Mouse (Mus musculus): Measurements from ENCODE around the gene Cldn11. TPM values are rescaled to one million over a fixed set of nuclear protein-coding genes. Genes with fewer than 3 reads are reported as not detected.

The Cldn11 gene
- 0.11 and 0.17 TPM in 2 replicates for polyA plus RNA-seq (2015; fragmentation: Nextera tagmentation; extraction: Ambion mirVana)

DNA sequence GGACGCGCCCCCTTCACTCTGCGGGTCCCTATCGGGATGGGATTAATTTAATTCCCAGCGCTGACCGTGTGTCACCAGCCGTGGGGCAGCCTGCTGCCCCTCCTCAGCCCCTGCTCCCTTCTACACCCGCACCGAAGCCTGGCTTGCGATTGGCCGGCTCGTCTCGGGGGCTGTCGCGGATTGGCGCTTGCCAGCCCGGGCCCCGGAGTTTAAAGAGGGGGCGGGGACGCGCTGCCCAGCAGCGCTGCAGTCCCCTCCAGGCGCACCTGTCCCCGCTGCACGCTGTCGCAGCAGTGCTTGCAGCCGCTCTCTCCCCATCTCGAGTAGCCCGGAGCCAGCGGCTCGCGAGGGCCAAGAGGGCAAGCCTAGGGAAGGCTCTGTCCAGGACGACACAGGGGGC, at the start of gene Cldn11:
Gene Cldn11, plus strand, starts transcription at position 215 of the 400 bp plus-strand sequence.
- H3K36me3 ChIP-seq (replicated peaks; ENCODE audit: insufficient read depth, low read length), result no peaks in the 10 kb centered on the region
- peaks cover 22% of the 10 kb centered on the region for H3K27me3 ChIP-seq (ENCODE audit: insufficient read depth, low read length)
- ATAC-seq, result peak; percentile 37; the same call in 1 of the 2 replicates
- peaks cover 3% of the 10 kb centered on the region; the same call in 1 of the 2 replicates for H3K4me1 ChIP-seq (ENCODE audit: insufficient read depth)
- under 1% methylated on average over 27 of the region's 33 CpGs for WGBS (ENCODE audit: insufficient replicate concordance)
- H3K27ac ChIP-seq (ENCODE audit: low read depth), result no peak within 1 kb of the TSS
- no peak for TF ChIP-seq CTCF (IDR thresholded peaks at IDR 0.05; ENCODE audit: low read depth)
- no peak for TF ChIP-seq EP300 (IDR thresholded peaks at IDR 0.05; ENCODE audit: low read depth)
- H3K9me3 ChIP-seq (ENCODE audit: low read length), result no peaks in the 10 kb centered on the region
- H3K4me3 ChIP-seq (ENCODE audit: low read depth, low read length), result peak within 1 kb of the TSS; percentile 29; the same call in 1 of the 2 replicates
- H3K4me2 ChIP-seq (ENCODE audit: low read depth, low read length), result peak within 1 kb of the TSS; percentile 62
- peak; percentile 38 for DNase-seq
- H3K9ac ChIP-seq (replicated peaks), result no peak within 1 kb of the TSS

- WGBS (ENCODE audit: insufficient replicate concordance), result 72% methylated on average over 5 of the region's 5 CpGs
Observed at GRCm38 (mm10) chr3:31100026-31100425, 49.7 kb upstream of the Cldn11 start.

GRCm38 (mm10) chr3:31100802-31101201, 48.9 kb upstream of the Cldn11 start:
- no peaks in the 10 kb centered on the region; the same call in 1 of the 2 replicates for H3K36me3 ChIP-seq (replicated peaks; ENCODE audit: insufficient read depth, low read length)
- no peak overlapping the region; the same call in 1 of the 2 replicates for H3K4me2 ChIP-seq (ENCODE audit: low read depth, low read length)
- no peak for ATAC-seq

More at GRCm38 (mm10) chr3:31100026-31100425, 49.7 kb upstream of the Cldn11 start:
- no peaks in the 10 kb centered on the region for H3K27me3 ChIP-seq (ENCODE audit: insufficient read depth, low read length)
- no peaks in the 10 kb centered on the region for H3K9me3 ChIP-seq (ENCODE audit: low read length)
- TF ChIP-seq CTCF (IDR thresholded peaks at IDR 0.05; ENCODE audit: low read depth) (no peak), EP300 (IDR thresholded peaks at IDR 0.05; ENCODE audit: low read depth) (no peak)
- DNase-seq, result no peak
- H3K4me3 ChIP-seq (ENCODE audit: low read depth, low read length), result 0 out of 2 replicates have a peak overlapping the region, but pooled peaks have one; percentile 18
- H3K4me1 ChIP-seq (ENCODE audit: insufficient read depth), result peaks cover 21% of the 10 kb centered on the region
- ATAC-seq, result no peak
- no peaks in the 10 kb centered on the region for H3K36me3 ChIP-seq (replicated peaks; ENCODE audit: insufficient read depth, low read length)
- H3K27ac ChIP-seq (ENCODE audit: low read depth), result no peak overlapping the region
- peak overlapping the region; percentile 54 for H3K4me2 ChIP-seq (ENCODE audit: low read depth, low read length)
- no peak overlapping the region for H3K9ac ChIP-seq (replicated peaks)

DNA sequence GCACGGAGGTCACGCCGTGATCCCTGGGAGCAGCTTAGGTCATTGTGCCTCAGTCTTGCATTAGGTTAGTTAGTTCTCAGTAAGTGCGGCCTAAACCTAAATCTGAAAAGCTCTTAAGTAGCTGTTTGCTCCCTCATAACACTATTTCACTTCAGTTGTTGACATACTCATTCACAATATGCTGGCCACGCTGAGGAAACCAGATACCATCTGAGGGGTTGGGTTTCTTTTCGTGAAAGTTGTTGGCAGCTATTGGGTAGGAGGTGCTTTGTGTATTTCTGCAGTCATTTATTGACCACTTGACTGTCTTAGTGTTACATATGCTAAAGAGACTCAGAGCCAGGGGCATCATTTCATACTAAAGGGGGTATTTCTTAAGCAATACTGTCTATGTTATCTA, 44.8 kb upstream of the Cldn11 start:
- H3K4me2 ChIP-seq (ENCODE audit: low read depth, low read length), result no peak overlapping the region
- no peaks in the 10 kb centered on the region for H3K9me3 ChIP-seq (ENCODE audit: low read length)
- no peak for TF ChIP-seq EP300 (IDR thresholded peaks at IDR 0.05; ENCODE audit: low read depth)
- no peak for TF ChIP-seq CTCF (IDR thresholded peaks at IDR 0.05; ENCODE audit: low read depth)
- no peak overlapping the region for H3K27ac ChIP-seq (ENCODE audit: low read depth)
- H3K36me3 ChIP-seq (replicated peaks; ENCODE audit: insufficient read depth, low read length), result no peaks in the 10 kb centered on the region; the same call in 1 of the 2 replicates
- H3K4me3 ChIP-seq (ENCODE audit: low read depth, low read length), result no peak overlapping the region
- no peak overlapping the region for H3K9ac ChIP-seq (replicated peaks)
- DNase-seq (no peak), ATAC-seq (no peak)
- WGBS (ENCODE audit: insufficient replicate concordance), result 64% methylated on average over 6 of the region's 6 CpGs
- H3K4me1 ChIP-seq (ENCODE audit: insufficient read depth), result peaks cover 16% of the 10 kb centered on the region
- H3K27me3 ChIP-seq (ENCODE audit: insufficient read depth, low read length), result no peaks in the 10 kb centered on the region

More at GRCm38 (mm10) chr3:31100802-31101201, 48.9 kb upstream of the Cldn11 start:
- Histone ChIP-seq H3K4me3 (ENCODE audit: low read depth, low read length) (no peak overlapping the region), H3K27ac (ENCODE audit: low read depth) (no peak overlapping the region), H3K9me3 (ENCODE audit: low read length) (no peaks in the 10 kb centered on the region), H3K9ac (replicated peaks) (no peak overlapping the region), H3K27me3 (ENCODE audit: insufficient read depth, low read length) (no peaks in the 10 kb centered on the region), H3K4me1 (ENCODE audit: insufficient read depth) (peaks cover 21% of the 10 kb centered on the region)
- 87% methylated on average over 3 of the region's 3 CpGs for whole genome bisulfite sequencing (ENCODE audit: insufficient replicate concordance)
- no peak for DNase-seq
- TF ChIP-seq CTCF (IDR thresholded peaks at IDR 0.05; ENCODE audit: low read depth) (no peak), EP300 (IDR thresholded peaks at IDR 0.05; ENCODE audit: low read depth) (no peak)

GRCm38 (mm10) chr3:31106597-31106996, 43.1 kb upstream of the Cldn11 start:
- WGBS (ENCODE audit: insufficient replicate concordance), result 66% methylated on average over 6 of the region's 6 CpGs
- Histone ChIP-seq H3K9ac (replicated peaks) (no peak overlapping the region), H3K27me3 (ENCODE audit: insufficient read depth, low read length) (no peaks in the 10 kb centered on the region), H3K9me3 (ENCODE audit: low read length) (no peaks in the 10 kb centered on the region), H3K4me2 (ENCODE audit: low read depth, low read length) (no peak overlapping the region), H3K36me3 (replicated peaks; ENCODE audit: insufficient read depth, low read length) (peaks cover 3% of the 10 kb centered on the region), H3K4me3 (ENCODE audit: low read depth, low read length) (no peak overlapping the region), H3K27ac (ENCODE audit: low read depth) (no peak overlapping the region; the same call in 1 of the 2 replicates), H3K4me1 (ENCODE audit: insufficient read depth) (peaks cover 11% of the 10 kb centered on the region)
- ATAC-seq (peak; percentile 20; the same call in 1 of the 2 replicates), DNase-seq (no peak)
- no peak for TF ChIP-seq EP300 (IDR thresholded peaks at IDR 0.05; ENCODE audit: low read depth)
- TF ChIP-seq CTCF (IDR thresholded peaks at IDR 0.05; ENCODE audit: low read depth), result no peak

DNA sequence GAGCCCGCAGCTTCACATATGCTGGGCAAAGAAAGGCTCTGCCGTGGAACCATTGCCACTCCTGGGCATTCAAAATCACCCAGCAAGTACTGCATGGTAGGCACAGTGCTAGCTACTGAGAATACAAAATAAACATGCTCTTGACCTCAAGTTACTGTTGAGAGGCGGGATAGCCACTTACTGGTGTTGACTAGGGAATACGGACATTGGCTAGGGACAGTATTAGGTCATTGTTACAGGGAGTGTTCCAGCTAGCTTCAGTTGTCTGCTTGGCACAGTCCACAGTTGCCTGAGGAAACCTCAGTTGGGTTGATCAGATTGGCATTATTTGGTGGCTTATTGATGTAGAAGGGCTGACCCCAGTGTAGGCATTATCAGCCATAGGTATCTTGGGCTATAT, 42.0 kb upstream of the Cldn11 start:
- H3K27me3 ChIP-seq (ENCODE audit: insufficient read depth, low read length), result no peaks in the 10 kb centered on the region

More for the DNA sequence above, 42.0 kb upstream of the Cldn11 start:
- Histone ChIP-seq H3K36me3 (replicated peaks; ENCODE audit: insufficient read depth, low read length) (peaks cover 9% of the 10 kb centered on the region), H3K9me3 (ENCODE audit: low read length) (no peaks in the 10 kb centered on the region), H3K9ac (replicated peaks) (no peak overlapping the region), H3K4me2 (ENCODE audit: low read depth, low read length) (no peak overlapping the region), H3K4me1 (ENCODE audit: insufficient read depth) (peaks cover 11% of the 10 kb centered on the region), H3K27ac (ENCODE audit: low read depth) (no peak overlapping the region), H3K4me3 (ENCODE audit: low read depth, low read length) (no peak overlapping the region)
- ATAC-seq (peak; percentile 85), DNase-seq (no peak)
- 71% methylated on average over 4 of the region's 4 CpGs for WGBS (ENCODE audit: insufficient replicate concordance)
- no peak for TF ChIP-seq EP300 (IDR thresholded peaks at IDR 0.05; ENCODE audit: low read depth)
- no peak for TF ChIP-seq CTCF (IDR thresholded peaks at IDR 0.05; ENCODE audit: low read depth)

Measured in liver, postnatal 0 days (tissue).